Mouse (Mus musculus): ENCODE results near the gene Hyls1.
"Not testable (repeated sequence)": the region's sequence is repeated elsewhere in the genome, so short reads cannot be mapped to it uniquely, and the experiment has no call there.

DNA sequence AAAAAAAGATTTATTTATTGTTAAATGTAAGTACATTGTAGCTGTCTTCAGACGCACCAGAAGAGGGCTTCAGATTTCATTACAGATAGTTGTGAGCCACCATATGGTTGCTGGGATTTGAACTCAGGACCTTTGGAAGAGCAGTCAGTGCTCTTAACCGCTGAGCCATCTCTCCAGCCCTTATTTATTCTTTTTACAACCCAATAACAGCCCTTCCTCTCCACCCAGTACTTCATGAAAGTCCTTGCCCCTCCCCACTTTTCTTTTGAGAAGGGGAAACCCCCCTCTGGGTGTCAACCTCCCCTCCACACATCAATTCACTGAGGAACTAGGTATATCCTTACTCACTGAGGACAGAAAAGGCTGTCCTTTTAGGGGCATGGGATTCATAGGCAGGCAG is 46.6 kb upstream of the Hyls1 start:
- TF ChIP-seq POLR2A (IDR thresholded peaks at IDR 0.05; ENCODE audit: insufficient read depth, low read length); CTCF (IDR thresholded peaks at IDR 0.05; ENCODE audit: low read depth, low read length); EP300 (IDR thresholded peaks at IDR 0.05; ENCODE audit: insufficient read depth, low read depth, low read length): not testable (repeated sequence)

Measured in ES-Bruce4 (cell line).